Mouse (Mus musculus) 3T3-L1 (cell line): ENCODE results near the gene Mrln.

Source experiments
- DNase-seq: peaks from one replicate; pipeline ENCODE4 v3.0.0-alpha.2; 2015; ENCODE audit warnings: low read depth, low spot score

Mrln gene

GRCm38 (mm10) chr10:70204505-70205399 lies at the start of gene Mrln:
Gene Mrln, plus strand, starts transcription at chr10:70204664.
- peak; percentile 29 for DNase-seq

DNA sequence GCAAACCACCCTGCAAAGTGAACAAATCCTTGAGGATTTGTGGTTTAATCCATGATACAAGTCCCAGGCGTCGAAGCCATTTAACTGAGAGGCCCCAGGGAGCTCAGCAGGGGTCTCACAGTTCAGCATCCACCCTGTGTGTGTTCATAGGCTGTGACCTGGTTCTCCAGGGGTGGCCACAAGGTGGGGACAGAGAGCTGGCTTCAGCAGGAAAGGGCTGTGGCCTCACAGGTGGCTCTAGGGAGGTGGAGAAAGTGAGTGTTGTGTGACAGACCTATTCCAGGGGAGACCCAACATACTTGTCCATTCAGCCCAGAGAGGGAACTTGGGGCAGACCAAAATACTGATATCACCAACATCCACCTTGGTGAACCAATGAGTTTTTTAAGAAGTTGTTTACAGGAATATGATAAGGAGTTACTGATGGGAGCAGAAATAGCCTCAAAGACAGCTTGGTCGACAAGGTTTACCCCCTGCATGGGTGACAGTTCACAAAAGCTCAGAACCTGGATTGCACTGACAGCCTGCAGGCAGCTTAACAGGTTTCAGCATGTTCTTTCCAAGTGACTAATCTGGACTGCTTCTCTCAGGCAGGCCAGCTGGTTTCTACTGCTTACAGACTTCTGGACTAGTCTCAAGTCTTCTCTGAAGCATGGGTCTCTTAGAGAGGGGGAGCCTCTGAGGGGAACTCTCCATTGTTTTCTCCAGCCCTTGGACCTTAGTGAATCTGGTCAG lies 47.9 kb upstream of the Mrln start:
- DNase-seq: peak; percentile 17

DNA sequence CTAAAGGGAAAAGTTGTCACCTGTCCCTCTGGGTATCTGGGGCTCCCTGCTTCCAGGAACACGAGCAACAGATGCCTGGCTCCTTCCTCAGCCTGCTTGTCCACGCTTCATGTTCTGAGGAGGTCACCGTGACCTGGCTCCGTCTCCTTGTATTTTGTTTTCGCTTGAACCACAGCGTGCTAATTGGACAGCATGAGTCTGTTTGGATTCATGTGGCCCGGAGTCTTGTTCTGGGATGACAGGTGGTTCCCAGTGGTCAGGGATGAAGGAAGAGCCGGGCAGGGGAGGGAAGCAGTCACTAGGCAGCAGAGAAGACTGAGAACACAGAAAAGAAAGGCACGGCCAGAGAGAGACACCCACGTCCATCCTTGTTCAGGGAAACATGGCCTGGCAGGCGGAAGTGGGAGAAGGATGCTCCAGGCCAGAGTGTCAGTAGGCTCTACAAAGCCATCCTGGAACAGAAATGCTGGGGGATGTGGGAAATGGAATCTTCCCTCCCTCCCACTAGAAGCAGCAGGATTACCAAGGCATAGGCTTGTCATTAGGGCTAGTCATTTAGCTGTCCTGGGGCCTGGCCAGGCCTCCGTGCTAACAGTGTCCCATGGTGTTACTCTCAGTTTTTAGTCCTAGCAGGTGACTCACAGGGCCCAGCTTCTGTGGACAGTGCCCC lies 44.7 kb upstream of the Mrln start:
- DNase-seq: no peak

DNA sequence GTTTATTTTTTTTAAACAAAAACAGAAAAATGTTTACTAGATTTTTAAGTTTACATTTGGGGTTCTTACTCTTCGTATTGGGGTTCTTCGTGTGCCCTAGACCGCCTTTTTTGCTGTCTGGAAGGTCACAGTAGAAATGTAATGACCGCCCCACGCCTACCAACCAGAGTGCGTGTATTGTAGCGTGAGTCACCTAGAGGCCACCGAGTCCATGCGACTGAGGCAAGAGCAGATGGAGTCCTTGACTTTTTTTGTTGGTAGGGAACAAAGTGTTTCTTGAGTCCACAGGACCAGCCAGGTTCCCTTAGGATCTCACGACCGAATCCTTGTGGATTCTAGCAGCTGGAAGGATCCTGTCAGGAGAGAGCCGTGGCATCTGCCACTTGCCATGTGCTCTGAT lies 43.7 kb upstream of the Mrln start:
- DNase-seq: no peak

- DNase-seq: no peak
Observed at GRCm38 (mm10) chr10:70161504-70161903, 43.0 kb upstream of the Mrln start.

- no peak for DNase-seq
Observed at GRCm38 (mm10) chr10:70163681-70164080, 40.8 kb upstream of the Mrln start.

DNA sequence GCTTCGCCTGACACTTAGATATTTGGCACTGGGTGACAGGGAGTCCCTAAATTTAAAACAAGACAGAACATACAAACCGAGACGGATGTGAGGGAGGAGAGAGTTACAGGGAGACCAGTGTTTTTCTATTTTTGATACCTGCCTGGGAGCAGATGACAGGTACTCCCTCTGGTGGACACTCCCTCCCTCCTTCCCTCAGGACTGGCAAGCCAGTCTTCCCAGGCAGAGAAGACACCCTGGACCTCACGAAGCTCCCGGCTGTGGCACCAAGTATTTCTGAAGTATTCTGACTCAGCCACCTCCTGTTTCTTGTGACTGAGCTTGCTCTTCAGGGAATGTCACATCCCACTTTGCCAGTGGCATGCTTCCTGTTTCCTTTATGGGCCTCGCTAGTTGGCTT lies 38.6 kb upstream of the Mrln start:
- peak; percentile 16 for DNase-seq

DNA sequence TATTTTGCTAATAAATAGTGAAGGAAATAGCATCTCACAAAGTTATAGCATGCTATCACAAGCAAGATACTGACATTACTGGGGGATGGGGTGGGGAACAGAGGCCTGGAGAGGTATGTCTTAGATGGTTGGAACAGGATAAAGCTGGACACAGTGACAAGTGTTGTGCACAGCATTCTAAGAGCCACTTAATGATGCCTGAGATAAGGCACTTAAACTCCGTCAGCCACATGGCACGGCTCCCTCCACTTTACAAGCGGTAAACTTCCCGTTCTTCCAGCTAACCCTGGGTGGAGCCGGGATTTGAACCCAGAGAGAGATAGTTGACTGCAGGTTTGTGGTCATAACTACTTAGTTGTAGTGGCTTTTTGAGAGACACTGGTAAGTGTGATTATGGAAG lies 38.0 kb upstream of the Mrln start:
- DNase-seq: no peak

DNA sequence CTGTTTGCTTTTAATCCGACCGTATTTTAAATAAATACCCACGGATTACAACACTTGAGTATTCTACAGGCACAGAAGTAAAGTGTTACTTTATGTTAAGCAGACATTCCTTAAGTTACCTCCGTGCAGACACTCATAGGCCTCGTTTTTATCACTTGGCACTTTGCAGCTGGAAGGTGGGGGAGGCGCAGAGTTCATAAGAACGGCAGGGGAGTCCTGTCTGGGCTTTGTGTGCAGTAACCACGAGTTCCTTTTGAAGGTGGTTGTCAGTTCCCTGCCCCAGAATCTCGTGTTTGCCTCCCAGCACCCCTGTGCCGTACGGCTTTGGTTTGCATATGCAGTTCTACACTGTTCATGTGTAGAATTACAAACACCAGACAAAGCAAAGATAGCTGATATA lies 36.8 kb upstream of the Mrln start:
- DNase-seq: no peak

GRCm38 (mm10) chr10:70168396-70168795 lies 36.1 kb upstream of the Mrln start:
- DNase-seq: no peak

DNA sequence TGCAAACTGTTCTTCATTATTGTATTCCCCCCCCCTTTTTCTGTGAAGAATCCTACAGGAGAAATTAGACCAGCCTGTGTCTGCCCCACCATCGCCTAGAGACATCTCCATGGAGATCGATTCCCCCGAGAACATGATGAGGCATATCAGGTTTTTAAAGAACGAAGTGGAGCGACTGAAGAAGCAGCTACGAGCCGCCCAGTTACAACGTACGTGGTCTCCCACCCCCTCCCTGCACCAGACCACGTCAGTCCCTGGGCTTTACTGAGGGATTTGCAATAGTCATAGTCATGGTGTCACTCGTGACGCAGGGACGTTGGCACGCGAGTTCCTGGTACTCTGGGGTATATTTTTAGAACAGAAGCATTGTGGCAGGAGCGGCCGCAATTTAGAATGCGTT lies 35.4 kb upstream of the Mrln start:
- DNase-seq: no peak

DNA sequence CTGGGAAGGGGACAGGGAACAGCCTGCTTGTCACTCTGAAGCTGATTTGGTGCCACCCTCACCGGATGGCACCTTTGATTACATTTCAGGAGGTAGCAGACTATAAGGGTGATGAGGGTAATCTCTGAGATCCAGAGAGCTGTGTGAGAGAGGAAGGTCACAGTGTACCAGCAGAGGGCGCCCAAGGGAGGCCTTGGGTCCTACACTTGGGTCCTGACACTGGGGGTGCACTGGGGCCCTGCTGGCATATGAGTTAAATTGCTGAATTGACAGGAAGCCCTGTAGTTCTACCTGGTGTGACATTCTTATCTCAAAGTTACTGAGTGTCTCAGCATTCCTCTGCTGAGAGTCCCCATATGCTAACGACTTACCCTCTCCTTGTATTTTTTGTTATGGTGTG lies 31.1 kb upstream of the Mrln start:
- peak; percentile 64 for DNase-seq

- no peak for DNase-seq
Observed at GRCm38 (mm10) chr10:70174494-70175190, 29.8 kb upstream of the Mrln start.

DNA sequence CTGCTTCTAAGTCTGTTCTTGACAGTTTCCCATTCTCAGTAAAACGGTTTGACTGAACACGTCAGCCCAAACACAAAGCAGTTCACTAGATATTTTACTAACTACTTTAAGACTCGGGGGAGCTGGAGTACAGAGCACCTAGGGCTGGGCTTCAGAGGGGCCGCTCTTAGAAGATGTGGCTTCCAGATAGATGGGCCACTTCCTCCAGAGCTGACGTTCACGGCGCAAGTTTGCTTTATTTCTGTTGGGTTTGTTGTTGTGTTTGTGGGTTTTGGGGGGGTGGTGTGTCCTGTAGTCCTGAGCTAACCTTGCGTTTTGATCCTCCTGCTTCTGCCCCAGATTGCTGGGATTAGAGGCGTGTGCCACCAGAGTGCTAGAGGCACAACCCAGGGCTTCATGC lies 23.7 kb upstream of the Mrln start:
- no peak for DNase-seq

- no peak for DNase-seq
Observed at GRCm38 (mm10) chr10:70181279-70181972, 23.0 kb upstream of the Mrln start.

DNA sequence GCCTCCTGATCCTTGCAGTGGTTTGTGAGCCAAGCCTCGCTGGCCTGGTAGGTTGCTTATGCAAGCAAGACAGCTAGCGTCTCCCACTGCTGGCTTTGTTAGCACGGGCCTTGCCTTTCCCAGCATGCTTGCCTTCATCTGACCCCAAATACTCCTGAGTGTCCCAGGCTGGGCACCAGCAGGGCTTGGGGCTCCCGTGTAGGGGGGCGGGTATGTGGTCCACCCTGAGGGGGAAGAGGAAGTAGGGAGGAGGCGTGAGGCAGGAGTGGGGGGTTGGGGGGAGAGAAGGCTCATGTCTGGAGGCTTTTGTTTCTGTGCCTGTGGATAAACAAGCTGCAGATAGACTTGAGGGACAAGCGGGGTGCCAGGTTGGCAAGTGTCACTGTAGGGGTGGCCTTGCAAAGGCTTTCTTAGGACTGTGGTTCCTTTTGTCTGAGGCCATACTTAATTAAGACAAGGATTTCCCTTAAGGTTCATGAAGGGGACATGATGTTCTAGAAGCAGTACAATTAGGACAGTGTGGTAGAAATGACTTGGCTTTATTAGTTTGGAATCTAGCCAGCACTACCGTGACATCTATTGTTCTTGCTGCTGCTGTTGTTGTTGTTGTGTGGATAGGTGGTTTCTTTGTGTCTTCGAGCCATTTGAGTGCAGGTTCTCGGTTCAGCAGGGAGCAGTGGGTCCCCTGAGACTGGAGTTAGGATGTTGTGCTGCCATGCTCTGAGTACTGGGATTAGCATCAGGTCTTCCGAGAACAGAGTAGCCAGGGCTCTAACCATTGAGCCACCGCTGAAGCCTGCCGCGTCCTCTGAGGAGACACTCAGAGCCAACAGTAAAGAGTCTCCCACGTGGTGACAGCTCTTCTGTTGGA lies 21.0 kb upstream of the Mrln start:
- DNase-seq: no peak

DNA sequence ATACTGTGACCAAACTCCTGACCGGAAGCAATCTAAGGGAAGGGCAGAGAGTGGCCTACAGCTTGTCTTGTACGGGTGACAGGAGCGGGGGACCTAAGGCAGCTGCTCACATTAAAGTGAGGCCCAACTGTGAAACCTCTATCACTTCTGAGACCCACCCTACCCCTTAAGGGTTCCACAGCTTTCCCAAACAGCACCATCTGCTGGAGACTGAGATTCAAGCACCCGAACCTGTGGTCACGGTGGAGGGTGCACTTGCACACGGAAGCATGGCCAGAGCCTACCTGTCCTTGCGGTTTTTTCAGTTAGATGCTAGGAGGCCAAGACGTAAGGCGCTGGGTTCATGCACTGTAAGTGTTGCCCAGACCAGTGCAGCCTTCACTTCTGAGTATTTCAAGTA lies 18.3 kb upstream of the Mrln start:
- peak; percentile 19 for DNase-seq

- DNase-seq: peak; percentile 19
Observed at GRCm38 (mm10) chr10:70186586-70186985, 17.9 kb upstream of the Mrln start.

DNA sequence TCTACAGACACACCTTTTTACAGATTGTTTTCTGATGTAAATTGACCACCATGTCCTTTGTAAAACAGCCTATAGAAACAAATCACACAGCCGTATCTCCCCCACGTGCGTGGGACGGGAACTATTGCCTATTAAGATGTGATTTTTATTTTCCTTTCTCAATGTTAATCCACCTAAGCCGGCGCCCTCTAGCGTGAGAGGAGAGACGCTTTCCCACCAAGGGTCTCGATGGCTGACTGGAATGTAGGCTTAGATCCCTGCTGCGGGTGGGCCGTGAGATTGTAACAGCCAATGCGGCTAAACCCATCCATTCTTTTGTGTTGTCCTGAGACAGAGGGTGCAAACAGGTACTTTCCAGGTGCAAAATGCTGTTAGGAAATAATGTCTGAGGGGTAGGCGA lies 14.6 kb upstream of the Mrln start:
- DNase-seq: no peak

GRCm38 (mm10) chr10:70194283-70194682 lies 10.2 kb upstream of the Mrln start:
- DNase-seq: no peak
